Mouse (Mus musculus): ENCODE results near the gene Smo. TPM values are rescaled to one million over a fixed set of nuclear protein-coding genes. Genes with fewer than 3 reads are reported as not detected.

Smo gene
- polyA plus RNA-seq, 1 experiment from 2014 or later: 56.8 TPM

DNA sequence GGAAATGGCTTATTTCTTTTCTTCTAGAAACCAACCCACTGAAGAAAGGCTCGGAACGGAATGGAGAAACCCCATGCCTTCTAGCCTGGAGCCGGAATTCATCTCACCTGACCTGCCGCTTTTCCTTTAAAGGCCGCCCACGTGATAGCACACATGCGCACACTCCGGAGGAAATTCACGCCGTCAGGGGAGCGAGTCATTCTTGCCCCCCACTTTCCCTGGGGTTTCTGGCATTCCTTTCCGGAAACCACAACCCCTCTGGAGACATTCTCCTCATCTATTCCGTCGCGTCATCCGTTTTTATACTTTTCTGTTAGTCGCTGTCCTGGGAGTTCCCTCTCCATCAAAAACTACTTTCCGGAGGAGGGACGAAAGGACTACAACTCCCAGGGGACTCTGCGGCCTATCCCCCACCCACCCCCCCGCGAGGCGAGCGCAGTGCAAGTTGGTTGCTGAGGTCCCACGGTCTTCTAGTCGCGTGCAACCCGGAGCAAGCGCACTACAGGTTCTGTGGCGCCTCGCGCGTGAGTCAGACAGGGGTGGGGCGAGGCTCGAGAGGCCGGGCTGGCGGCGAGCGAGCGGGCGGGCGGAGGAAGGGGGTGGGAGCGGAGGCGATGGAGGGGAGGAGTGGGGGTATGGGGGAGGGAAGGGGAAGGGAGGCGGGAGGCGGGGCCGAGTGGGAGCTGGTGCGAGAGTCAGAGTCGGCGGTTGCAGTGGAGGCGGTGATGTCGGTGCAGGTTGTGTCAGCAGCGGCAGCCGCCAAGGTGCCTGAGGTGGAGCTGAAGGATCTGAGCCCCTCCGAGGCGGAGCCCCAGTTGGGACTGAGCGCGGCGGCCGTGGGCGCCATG, 32.7 kb downstream of the Smo start, which contains the start of gene Ahcyl2:
TSS of gene Ahcyl2 (plus strand) at position 199 of the 848 bp plus-strand sequence.
- H3K36me3 ChIP-seq (replicated peaks): no peaks in the 10 kb centered on the region
- H3K27ac ChIP-seq (replicated peaks): peak within 1 kb of the TSS; percentile 89
- H3K4me1 ChIP-seq: peaks cover 22% of the 10 kb centered on the region
- H3K9me3 ChIP-seq: no peaks in the 10 kb centered on the region
- DNase-seq (ENCODE audit: low spot score): peak; percentile 97
- no peaks in the 10 kb centered on the region for H3K27me3 ChIP-seq (replicated peaks; ENCODE audit: low read depth, poor library complexity, severe bottlenecking)
- H3K4me3 ChIP-seq: peak within 1 kb of the TSS; percentile 91
- under 1% methylated on average over 61 of the region's 61 CpGs for WGBS

DNA sequence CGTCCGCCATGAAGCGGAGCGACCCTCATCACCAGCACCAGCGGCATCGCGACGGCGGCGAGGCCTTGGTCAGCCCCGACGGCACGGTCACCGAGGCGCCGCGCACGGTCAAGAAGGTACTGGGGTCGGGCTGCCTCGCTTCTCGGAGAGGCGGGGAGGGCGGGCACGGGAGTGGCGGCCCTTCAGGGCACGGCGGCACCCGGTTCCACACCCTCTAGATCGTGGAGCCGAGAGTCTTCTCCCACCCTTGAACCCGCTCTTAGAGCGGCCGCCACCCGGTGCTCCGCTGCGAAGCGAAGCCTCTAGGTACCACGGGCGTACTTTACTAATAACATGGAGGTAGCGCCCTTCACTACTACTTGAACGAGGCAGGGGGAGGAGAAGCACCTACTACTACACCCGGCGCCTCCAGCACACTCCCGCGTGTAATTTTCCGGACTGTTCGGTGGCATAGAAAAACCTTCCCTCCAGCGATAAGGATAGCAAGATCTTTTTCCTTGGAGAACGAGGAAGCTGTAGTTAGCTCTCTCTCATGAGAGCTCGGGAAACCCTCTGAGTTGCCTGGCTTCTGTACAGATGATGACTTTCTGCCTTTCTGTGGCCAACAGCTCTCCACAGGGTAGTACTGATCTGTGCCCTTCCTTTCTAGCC, 33.6 kb downstream of the Smo start:
- H3K27me3 ChIP-seq (replicated peaks; ENCODE audit: low read depth, poor library complexity, severe bottlenecking): no peaks in the 10 kb centered on the region
- peak overlapping the region; percentile 89 for H3K27ac ChIP-seq (replicated peaks)
- WGBS: under 1% methylated on average over 50 of the region's 50 CpGs
- peak overlapping the region; percentile 91 for H3K4me3 ChIP-seq
- H3K36me3 ChIP-seq (replicated peaks): no peaks in the 10 kb centered on the region
- peaks cover 22% of the 10 kb centered on the region for H3K4me1 ChIP-seq
- peak; percentile 65 for DNase-seq (ENCODE audit: low spot score)
- no peaks in the 10 kb centered on the region for H3K9me3 ChIP-seq

GRCm38 (mm10) chr6:29770672-29771321, 35.5 kb downstream of the Smo start:
- Histone ChIP-seq H3K4me3 (no peak overlapping the region), H3K36me3 (replicated peaks) (no peaks in the 10 kb centered on the region), H3K27ac (replicated peaks) (no peak overlapping the region), H3K27me3 (replicated peaks; ENCODE audit: low read depth, poor library complexity, severe bottlenecking) (no peaks in the 10 kb centered on the region), H3K4me1 (peaks cover 22% of the 10 kb centered on the region), H3K9me3 (no peaks in the 10 kb centered on the region)
- DNase-seq (ENCODE audit: low spot score): no peak
- 61% methylated on average over 2 of the region's 2 CpGs for WGBS

DNA sequence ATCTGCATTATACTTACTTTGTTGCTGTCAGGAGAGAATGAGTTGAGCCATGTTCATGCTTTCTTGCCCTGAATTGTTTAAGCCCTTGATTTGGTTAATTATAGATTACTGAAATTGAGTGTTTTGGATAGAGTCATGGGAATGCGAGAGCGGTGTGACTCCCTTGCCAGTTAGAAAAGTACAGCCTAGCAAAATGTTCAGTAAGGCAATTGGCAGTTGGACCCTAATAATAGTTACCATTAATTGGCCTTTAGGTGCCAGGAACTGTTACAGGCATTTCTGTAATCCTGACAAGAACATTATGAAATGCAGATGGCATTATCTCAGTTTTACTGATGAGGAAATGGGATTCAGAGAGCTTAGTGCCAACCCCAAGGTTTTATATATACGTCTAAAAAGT, 36.9 kb downstream of the Smo start:
- peaks cover 22% of the 10 kb centered on the region for H3K4me1 ChIP-seq
- no peak overlapping the region for H3K4me3 ChIP-seq
- no peaks in the 10 kb centered on the region for H3K9me3 ChIP-seq
- H3K27ac ChIP-seq (replicated peaks): no peak overlapping the region
- DNase-seq (ENCODE audit: low spot score): no peak
- no peaks in the 10 kb centered on the region for H3K36me3 ChIP-seq (replicated peaks)
- WGBS: 86% methylated on average over 3 of the region's 3 CpGs
- no peaks in the 10 kb centered on the region for H3K27me3 ChIP-seq (replicated peaks; ENCODE audit: low read depth, poor library complexity, severe bottlenecking)

DNA sequence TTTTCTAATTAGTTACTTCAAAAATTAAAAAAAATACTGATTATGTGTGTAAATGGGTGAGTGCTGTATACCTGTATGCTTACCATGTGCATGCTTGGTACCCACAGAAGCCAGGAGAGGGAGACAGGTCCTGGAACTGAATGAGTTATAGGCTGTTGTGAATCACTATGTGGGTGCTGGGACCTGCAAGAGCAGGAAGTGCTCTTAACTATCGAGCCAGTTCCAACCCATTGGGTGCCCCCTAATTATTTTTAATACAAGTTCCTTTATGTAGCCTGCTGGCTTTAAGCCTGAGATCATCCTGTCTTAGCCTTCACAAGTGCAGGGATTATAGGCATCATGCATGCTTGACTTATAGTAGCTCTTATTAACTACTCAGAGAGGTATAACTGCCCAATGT, 38.9 kb downstream of the Smo start:
- Histone ChIP-seq H3K4me1 (peaks cover 16% of the 10 kb centered on the region), H3K27me3 (replicated peaks; ENCODE audit: low read depth, poor library complexity, severe bottlenecking) (no peaks in the 10 kb centered on the region), H3K4me3 (no peak overlapping the region), H3K27ac (replicated peaks) (no peak overlapping the region), H3K9me3 (no peaks in the 10 kb centered on the region), H3K36me3 (replicated peaks) (peaks cover 5% of the 10 kb centered on the region; the same call in 1 of the 2 replicates)
- WGBS: 85% methylated on average over 1 of the region's 1 CpGs
- no peak for DNase-seq (ENCODE audit: low spot score)

- WGBS: 88% methylated on average over 1 of the region's 1 CpGs
- no peak overlapping the region for H3K27ac ChIP-seq (replicated peaks)
- no peak overlapping the region for H3K4me3 ChIP-seq
- H3K9me3 ChIP-seq: no peaks in the 10 kb centered on the region
- peaks cover 5% of the 10 kb centered on the region; the same call in 1 of the 2 replicates for H3K36me3 ChIP-seq (replicated peaks)
- H3K4me1 ChIP-seq: peaks cover 7% of the 10 kb centered on the region
- H3K27me3 ChIP-seq (replicated peaks; ENCODE audit: low read depth, poor library complexity, severe bottlenecking): no peaks in the 10 kb centered on the region
- DNase-seq (ENCODE audit: low spot score): no peak
Observed at GRCm38 (mm10) chr6:29775609-29776008, 40.3 kb downstream of the Smo start.

GRCm38 (mm10) chr6:29776542-29777237, 41.4 kb downstream of the Smo start:
- Histone ChIP-seq H3K4me3 (no peak overlapping the region), H3K27me3 (replicated peaks; ENCODE audit: low read depth, poor library complexity, severe bottlenecking) (no peaks in the 10 kb centered on the region), H3K4me1 (no peaks in the 10 kb centered on the region), H3K9me3 (no peaks in the 10 kb centered on the region), H3K36me3 (replicated peaks) (peaks cover 5% of the 10 kb centered on the region; the same call in 1 of the 2 replicates), H3K27ac (replicated peaks) (no peak overlapping the region)
- DNase-seq (ENCODE audit: low spot score): no peak
- 87% methylated on average over 4 of the region's 4 CpGs for WGBS

DNA sequence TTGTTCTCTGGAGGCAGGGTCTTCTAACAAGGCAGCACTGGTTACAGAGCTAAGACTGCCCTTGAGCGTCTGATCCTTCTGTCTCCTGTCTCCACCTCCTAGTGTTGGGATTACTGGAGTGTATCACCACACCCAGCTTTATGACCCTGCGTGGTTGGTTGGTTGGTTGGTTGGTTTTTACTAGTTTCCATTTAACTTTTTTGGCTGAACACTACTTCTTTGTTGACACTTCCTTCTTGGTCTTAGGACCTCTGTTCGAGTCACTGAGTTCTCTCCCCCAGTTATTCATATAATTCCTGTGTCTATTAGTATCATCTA, 41.9 kb downstream of the Smo start:
- H3K4me3 ChIP-seq: no peak overlapping the region
- H3K4me1 ChIP-seq: no peaks in the 10 kb centered on the region
- H3K27me3 ChIP-seq (replicated peaks; ENCODE audit: low read depth, poor library complexity, severe bottlenecking): no peaks in the 10 kb centered on the region
- peaks cover 5% of the 10 kb centered on the region; the same call in 1 of the 2 replicates for H3K36me3 ChIP-seq (replicated peaks)
- WGBS: 78% methylated on average over 3 of the region's 3 CpGs
- H3K27ac ChIP-seq (replicated peaks): no peak overlapping the region
- H3K9me3 ChIP-seq: no peaks in the 10 kb centered on the region
- DNase-seq (ENCODE audit: low spot score): no peak

DNA sequence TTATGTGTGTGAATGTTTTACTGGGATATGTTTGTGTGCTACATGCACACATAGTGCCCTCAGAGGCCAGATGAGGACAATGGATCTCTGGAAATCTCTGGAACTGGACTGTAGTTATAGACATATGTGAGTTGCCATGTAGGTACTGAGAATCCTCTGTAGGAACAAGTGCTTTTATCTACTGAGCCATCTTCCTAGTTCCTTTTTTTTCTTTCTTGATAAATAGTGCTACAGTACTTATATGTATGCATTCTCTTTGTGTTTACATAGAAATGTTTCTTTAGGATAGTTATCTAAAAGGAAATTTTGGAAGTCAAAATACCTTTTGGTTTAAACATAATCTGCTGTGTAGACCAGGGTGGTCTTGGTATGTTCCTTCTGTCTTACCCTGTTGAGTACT, 44.8 kb downstream of the Smo start:
- no peaks in the 10 kb centered on the region for H3K9me3 ChIP-seq
- no peaks in the 10 kb centered on the region for H3K27me3 ChIP-seq (replicated peaks; ENCODE audit: low read depth, poor library complexity, severe bottlenecking)
- no peak overlapping the region for H3K4me3 ChIP-seq
- no peak overlapping the region for H3K27ac ChIP-seq (replicated peaks)
- H3K4me1 ChIP-seq: no peaks in the 10 kb centered on the region
- no peak for DNase-seq (ENCODE audit: low spot score)
- H3K36me3 ChIP-seq (replicated peaks): peaks cover 5% of the 10 kb centered on the region; the same call in 1 of the 2 replicates

DNA sequence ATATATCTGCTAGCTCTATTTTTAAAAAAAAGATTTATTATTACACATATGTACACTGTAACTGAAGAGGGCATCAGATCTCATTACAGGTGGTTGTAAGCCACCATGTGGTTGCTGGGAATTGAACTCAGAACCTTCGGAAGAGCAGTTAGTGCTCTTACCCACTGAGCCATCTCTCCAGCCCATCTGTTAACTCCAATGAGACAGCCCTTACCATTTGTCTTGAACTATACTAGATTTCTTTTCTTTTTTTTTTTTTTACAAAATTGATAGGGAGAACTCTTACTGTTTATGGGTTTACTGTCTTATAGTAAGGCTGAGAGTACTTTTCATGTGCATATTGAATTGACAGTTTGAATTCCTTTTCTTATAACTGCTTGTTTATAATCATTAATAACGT, 45.3 kb downstream of the Smo start:
- H3K4me3 ChIP-seq: no peak overlapping the region
- H3K27me3 ChIP-seq (replicated peaks; ENCODE audit: low read depth, poor library complexity, severe bottlenecking): no peaks in the 10 kb centered on the region
- no peaks in the 10 kb centered on the region for H3K9me3 ChIP-seq
- H3K4me1 ChIP-seq: no peaks in the 10 kb centered on the region
- no peak for DNase-seq (ENCODE audit: low spot score)
- WGBS: 94% methylated on average over 2 of the region's 2 CpGs
- peaks cover 5% of the 10 kb centered on the region; the same call in 1 of the 2 replicates for H3K36me3 ChIP-seq (replicated peaks)
- H3K27ac ChIP-seq (replicated peaks): no peak overlapping the region

GRCm38 (mm10) chr6:29782239-29782638, 46.9 kb downstream of the Smo start:
- no peak overlapping the region for H3K27ac ChIP-seq (replicated peaks)
- 90% methylated on average over 1 of the region's 1 CpGs for WGBS
- H3K4me3 ChIP-seq: no peak overlapping the region
- no peak for DNase-seq (ENCODE audit: low spot score)
- no peaks in the 10 kb centered on the region for H3K27me3 ChIP-seq (replicated peaks; ENCODE audit: low read depth, poor library complexity, severe bottlenecking)
- no peaks in the 10 kb centered on the region for H3K4me1 ChIP-seq
- H3K36me3 ChIP-seq (replicated peaks): peaks cover 5% of the 10 kb centered on the region; the same call in 1 of the 2 replicates
- no peaks in the 10 kb centered on the region for H3K9me3 ChIP-seq

DNA sequence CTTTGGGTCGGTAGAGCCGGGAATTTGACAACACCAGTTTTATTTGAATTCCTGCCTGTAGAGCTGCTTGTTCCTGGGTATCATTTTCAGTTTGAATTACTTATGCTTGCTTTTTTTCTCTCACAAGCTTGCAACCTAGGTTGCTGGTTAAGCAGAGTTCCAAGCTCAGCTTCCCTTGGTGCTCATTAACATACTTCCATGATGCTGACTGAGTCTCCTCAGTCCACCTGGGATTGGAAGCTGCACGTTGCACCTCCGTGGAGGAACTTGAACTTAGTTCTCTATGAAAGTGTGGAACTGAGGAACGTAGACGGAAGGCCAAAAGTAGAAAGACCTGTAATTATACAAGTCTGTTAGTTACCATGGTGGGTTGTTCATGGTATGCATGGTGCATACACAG, 48.7 kb downstream of the Smo start:
- Histone ChIP-seq H3K4me3 (no peak overlapping the region), H3K27ac (replicated peaks) (no peak overlapping the region), H3K9me3 (no peaks in the 10 kb centered on the region), H3K4me1 (no peaks in the 10 kb centered on the region), H3K36me3 (replicated peaks) (peaks cover under 1% of the 10 kb centered on the region; the same call in 1 of the 2 replicates), H3K27me3 (replicated peaks; ENCODE audit: low read depth, poor library complexity, severe bottlenecking) (no peaks in the 10 kb centered on the region)
- WGBS: 91% methylated on average over 6 of the region's 6 CpGs
- no peak for DNase-seq (ENCODE audit: low spot score)
